Mouse (Mus musculus) heart, postnatal 25 days (tissue): Measurements from ENCODE around the gene Card19. TPM values are rescaled to one million over a fixed set of nuclear protein-coding genes. Genes with fewer than 3 reads are reported as not detected.

Experiments
- DNase-seq: peaks from one replicate; pipeline ENCODE4 v3.0.0; 2022; ENCODE audit warnings: low spot score
- intact Hi-C: fragments of 180-260 bp; cut with DNase I; formaldehyde crosslinking; loops from one replicate; pipeline ENCODE4 v1.15.1; 2025
- total RNA-seq, 2 experiments: library from RNA; stranded (reverse); gene quantifications; 2 replicates each; pipeline ENCODE4 v1.2.3; 2021

Card19 gene
- total RNA-seq, 2 experiments from 2014 or later, result 152 to 154 TPM

DNA sequence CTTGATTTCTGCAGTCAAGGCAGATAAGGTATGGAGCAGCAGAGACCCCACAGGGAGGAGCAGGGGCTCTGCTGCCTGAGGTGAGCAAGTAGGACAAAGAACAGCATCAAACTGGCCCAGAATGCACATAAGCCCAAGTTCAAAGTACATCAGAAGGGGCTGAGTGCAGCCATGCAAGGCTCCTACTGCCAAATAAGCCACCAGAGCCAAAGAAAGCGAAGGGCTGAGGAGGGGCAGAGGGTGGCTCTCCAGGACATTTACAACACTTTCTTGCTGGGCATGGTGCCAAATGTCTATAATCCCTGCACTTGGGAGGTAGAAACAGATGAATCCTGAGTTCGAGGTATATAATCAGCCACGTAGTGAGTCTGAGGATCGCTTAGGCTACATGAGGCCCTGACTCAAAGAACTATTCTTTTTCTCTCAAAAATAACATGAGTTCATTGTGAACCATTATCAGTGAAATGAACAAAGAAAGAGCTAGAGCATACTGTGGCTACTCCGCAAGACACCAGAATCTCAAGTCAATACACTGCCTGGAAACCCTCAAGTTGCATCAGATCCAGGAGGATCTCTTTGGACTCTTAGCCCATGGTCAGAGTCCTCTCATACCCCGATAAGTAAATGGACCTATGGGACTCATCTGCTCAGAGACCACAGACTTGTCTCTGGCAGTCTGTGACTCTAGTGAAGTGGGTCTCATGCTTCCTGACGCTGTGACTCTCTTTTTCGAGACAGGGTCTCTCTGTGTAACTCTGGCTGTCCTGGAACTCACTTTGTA lies 18.1 kb upstream of the Card19 start:
- no peak for DNase-seq

GRCm38 (mm10) chr13:49225633-49226032 lies 9.8 kb upstream of the Card19 start:
- no peak for DNase-seq
- intact Hi-C loops, result no loop called here

More for the DNA sequence above, 18.1 kb upstream of the Card19 start:
- intact Hi-C loops, result no loop called here

DNA sequence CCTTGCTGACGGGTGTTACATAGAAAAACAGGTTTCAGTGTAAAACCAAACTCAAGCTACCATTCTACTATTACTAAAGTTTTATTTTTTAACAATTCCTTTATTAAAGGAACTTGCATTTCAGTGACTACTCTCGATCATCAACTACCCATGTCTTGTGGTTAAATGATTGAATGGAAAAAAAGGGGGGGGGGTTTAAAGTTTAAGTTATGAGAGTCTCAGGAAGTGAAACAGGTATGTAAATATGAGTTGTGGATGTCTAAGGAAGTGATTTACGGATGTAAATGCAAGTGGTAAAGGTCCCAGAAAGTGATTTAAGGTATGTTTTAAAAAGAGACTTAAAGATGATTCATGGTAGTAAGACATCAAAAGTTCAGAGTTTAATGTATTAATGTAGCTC lies 9.3 kb upstream of the Card19 start:
- intact Hi-C loops, result no loop called here
- DNase-seq, result no peak

DNA sequence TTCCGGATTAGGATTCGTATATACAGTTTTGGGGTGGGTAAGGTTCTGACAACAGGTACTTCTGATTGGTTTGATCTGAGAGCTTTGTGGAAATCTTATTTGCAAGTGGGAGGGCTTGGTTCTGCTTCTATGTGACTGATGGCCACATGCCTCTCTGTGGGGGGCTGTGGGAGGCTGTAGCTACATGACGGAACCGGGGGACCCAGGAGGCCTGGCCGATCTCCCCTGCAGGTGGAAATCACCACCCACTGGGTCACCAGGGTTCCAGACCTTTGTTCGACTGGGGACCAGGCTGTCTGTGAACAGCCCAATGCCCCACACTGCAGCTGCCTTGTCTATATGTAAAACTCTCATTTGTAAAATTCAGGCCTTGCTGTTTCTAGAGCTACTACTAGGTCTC lies 8.9 kb upstream of the Card19 start:
- intact Hi-C loops, result no loop called here
- no peak for DNase-seq

DNA sequence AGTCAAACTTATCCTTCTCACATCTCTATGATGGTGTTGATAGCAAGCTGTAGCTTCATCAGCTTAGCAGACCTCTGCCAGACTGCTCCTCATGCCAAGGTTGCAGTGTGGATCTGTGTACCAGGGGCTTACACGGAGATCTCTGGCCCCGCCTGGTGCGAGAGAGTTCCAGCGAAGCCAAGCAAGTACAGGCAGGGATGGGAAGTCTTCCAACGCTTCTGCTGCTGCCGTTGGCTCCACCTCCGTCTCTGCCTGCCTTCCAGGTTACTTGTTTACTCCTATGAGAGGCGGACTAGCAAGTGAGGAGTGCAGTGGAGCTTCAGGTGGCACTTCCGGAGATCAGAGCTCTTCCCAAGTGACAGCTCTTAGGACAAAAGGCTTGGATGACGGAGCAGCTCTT lies 8.5 kb upstream of the Card19 start:
- DNase-seq, result no peak
- intact Hi-C loops, result no loop called here

- intact Hi-C loops, result no loop called here
Measured at GRCm38 (mm10) chr13:49220912-49221311, 5.1 kb upstream of the Card19 start.

DNA sequence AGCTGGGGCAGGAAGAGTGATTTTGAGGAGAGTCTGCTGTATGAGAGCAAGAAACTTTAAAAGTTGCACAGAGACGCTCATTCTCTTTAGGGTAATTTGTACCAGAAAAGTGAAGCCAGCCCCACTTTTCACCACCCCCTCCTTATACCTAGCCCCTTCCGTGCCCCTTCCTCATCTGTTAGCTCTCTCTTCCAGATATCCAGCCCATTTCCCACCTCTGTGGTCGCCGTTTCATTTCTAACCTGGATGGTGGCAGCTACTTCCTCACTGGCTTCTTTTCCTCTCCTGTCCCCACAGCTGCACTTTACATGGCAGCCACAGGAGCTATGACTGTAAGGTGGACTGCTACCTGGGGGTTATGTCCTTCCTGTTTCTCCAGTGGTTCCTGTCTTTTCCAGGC lies 3.5 kb upstream of the Card19 start:
- no peak for DNase-seq
- intact Hi-C loops, result loop anchor here (10.0 kb wide), 1 partner anchor 435 kb away; the partner anchor contains the start of genes Cenpp and Nol8

More at GRCm38 (mm10) chr13:49220912-49221311, 5.1 kb upstream of the Card19 start:
- no peak for DNase-seq

DNA sequence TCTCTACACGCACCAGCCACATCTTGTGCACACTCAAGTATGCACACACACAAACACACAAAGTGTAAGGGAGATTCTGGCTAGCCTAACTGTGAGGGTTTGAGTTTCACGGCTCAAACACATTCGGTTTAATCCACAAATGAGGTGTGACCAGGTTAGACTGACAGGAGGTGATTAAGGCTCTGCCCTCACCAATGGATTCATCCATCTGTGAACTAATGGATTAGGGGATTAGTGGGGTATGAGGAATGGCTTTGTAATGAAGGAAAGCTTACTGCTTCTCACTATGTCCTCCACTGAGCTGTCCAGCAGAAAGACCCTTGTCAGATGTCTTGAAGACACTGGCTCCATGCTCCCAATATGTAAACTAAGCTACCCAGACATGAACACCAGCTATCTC lies 2.8 kb upstream of the Card19 start:
- no peak for DNase-seq
- intact Hi-C loops, result loop anchor here (10.0 kb wide), 1 partner anchor 436 kb away; the partner anchor contains the start of genes Cenpp and Nol8

DNA sequence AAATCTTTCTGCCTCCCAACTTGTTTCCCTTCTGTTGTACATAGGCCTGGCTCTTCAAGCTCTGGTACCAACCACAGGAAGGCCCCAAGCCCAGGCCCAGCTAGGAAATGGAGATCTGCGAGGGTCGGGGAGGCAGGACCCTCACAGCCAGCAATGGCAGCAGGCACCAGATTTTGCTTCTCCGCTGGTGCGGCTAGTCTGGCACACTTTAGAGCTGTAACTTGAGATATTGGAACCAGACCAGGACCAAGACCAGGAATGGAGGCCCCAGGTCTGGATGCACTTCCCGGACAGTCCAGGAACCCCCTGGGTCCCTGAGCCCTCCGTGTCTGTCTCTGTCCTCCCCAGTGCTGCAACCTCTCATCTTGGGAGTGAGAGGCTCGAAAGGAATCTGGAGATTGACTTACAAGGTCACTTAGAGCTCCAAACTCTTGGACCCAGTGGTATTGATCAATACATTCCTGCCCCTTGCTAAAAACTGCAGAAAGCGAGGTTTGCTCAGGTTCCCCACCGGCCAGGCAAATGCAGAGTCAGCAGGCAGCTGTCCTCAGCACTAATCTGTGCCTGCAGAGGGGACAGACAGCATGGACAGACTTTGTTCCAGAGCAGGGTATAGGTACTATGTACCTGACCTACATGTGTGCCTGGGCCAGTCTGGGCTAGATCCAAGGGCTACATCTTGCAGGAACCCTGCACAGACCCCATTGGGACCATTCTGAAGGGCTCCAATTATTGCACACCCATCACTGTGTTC lies 1.1 kb upstream of the Card19 start:
- DNase-seq, result no peak
- intact Hi-C loops, result loop anchor here (10.0 kb wide), 1 partner anchor 438 kb away; the partner anchor contains the start of genes Cenpp and Nol8

- intact Hi-C loops, result loop anchor here (10.0 kb wide), 1 partner anchor 439 kb away; the partner anchor contains the start of genes Cenpp and Nol8
- DNase-seq, result no peak
Measured at GRCm38 (mm10) chr13:49216220-49216552, 349 bp upstream of the Card19 start.

DNA sequence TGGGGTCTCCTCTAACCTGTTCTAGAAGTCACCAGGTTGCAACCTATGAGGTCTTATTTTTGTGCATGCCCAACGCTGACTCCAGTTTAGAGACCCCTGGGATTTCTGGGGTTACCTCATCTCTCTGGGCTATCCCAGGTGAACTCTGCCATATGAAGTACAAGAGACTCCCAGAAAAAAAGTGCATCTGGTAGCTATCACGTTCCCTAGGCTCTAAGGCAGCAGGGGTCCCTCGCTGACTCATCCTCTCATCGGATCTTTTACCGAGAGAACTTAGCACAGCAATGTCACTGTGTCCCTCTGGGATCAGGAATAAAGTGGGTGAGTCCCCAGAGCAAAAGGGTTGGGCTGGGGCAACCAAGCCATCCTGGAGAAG lies 721 bp downstream of the Card19 start:
- intact Hi-C loops, result loop anchor here (10.0 kb wide), 1 partner anchor 440 kb away; the partner anchor contains the start of genes Cenpp and Nol8
- DNase-seq, result no peak

- intact Hi-C loops, result loop anchor here (10.0 kb wide), 1 partner anchor 440 kb away; the partner anchor contains the start of genes Cenpp and Nol8
- DNase-seq, result no peak
Measured at GRCm38 (mm10) chr13:49214454-49214853, 1.4 kb downstream of the Card19 start.

GRCm38 (mm10) chr13:49213531-49213932 lies 2.3 kb downstream of the Card19 start:
- peak; percentile 39 for DNase-seq
- intact Hi-C loops, result loop anchor here (10.0 kb wide), 1 partner anchor 441 kb away; the partner anchor contains the start of genes Cenpp and Nol8

GRCm38 (mm10) chr13:49212711-49213500 lies 2.9 kb downstream of the Card19 start:
- no peak for DNase-seq
- intact Hi-C loops, result loop anchor here (10.0 kb wide), 1 partner anchor 442 kb away; the partner anchor contains the start of genes Cenpp and Nol8

DNA sequence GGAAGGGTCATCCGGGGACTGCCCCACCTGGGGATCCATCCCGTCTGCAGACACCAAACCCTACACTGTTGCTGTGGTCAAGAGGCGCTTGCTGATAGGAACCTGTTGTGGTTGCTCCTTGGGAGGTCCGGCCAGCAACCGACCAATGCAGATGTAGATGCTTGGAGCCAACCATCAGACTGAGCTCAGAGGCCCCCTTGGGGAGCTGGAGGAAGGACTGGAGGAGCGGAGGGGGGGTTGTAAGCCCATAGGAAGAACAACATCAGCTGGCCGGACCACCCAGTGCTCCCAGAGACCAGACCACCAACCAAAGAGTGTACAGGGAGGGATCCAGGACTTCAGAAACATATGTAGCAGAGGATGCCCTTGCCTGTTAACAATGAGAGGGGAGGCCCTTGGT lies 6.5 kb downstream of the Card19 start:
- DNase-seq, result no peak
- intact Hi-C loops, result no loop called here

- intact Hi-C loops, result no loop called here
- no peak for DNase-seq
Measured at GRCm38 (mm10) chr13:49206341-49206740, 9.5 kb downstream of the Card19 start.

- intact Hi-C loops, result loop anchor here (2.0 kb wide), 1 partner anchor 33 kb away; no protein-coding TSS in a partner anchor
- peak; percentile 59 for DNase-seq
Measured at GRCm38 (mm10) chr13:49205381-49205998, 10.3 kb downstream of the Card19 start.

- no peak for DNase-seq
- intact Hi-C loops, result no loop called here
Measured at GRCm38 (mm10) chr13:49202556-49202955, 13.3 kb downstream of the Card19 start.

DNA sequence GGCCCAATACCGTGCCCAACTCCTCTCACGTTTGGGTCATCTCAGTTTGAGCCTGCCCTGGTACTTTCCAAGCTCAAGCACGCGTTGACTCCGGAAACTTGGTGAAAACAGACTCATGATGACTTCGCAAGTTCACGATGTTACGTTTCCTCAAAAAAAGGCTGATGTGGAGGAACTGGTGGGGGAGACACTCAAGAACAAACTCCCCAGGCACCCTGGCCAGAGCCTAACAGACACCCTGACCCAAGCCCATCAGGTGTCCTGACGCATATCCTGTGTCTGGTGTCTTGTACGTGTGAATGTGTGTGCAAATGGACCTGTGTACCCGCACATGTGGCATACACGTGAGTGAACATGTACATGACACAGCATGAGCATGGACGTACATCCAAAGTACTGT lies 15.1 kb downstream of the Card19 start:
- intact Hi-C loops, result no loop called here
- DNase-seq, result no peak
